1 mouse cellular context compared by ENCODE assay signal in the genomic region with DNA sequence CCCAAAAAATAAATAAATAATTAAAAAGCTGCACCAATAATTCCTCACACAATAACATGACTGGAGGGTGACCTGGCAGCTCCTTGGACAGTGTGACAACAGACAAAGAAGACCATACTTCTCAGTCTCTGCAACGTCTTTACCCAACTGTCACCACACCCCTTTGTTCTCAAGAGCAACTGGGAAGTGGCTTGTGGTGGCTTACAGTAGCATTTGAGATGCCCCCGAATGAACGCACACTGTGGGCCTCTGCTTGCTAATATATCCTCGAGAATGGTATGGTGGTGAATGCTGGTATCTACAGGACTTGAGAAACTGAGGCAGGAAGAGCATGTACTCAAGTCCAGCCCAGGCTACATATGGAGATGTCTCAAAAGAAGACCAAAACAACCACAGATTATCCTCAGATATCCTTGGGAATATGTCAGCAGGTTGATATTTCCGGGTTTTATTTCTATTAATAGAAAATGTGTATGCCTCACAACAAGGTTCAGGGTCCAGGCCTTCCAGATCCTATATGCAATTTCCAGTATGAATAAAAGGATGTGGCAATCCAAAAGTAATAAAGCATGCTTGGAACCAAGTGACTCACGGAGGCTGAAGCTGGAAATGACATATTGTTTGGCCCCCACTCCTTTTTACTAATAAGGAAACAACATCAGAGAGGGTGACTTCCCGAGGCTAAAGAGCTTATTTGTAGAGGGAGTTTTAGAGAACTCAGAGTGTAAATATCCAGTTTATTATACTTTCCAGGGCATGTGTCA.
TF ChIP-seq lines count a peak whose summit lies in the region.

No protein-coding gene starts in this region.

TF ChIP-seq in MEL, 35 proteins besides CTCF, POLR2A, EP300 and RAD21 (continued from another document):
- no peak for TF ChIP-seq MXI1 (IDR thresholded peaks at IDR 0.05; ENCODE audit: low read depth, low read length)
- TF ChIP-seq CHD1 (IDR thresholded peaks at IDR 0.05; ENCODE audit: low read depth, low read length), result 0 out of 2 replicates have a peak, but pooled peaks have one; percentile 42
